Mouse (Mus musculus) forebrain, embryonic 11.5 days (tissue): ENCODE measurements around the gene Prpf4b. TPM values are rescaled to one million over a fixed set of nuclear protein-coding genes. Genes with fewer than 3 reads are reported as not detected.
"Not testable (repeated sequence)": the region's sequence is repeated elsewhere in the genome, so short reads cannot be mapped to it uniquely, and the experiment has no call there.

Experiments
- ATAC-seq: fragments of 200-750 bp; cut with Nextera tagmentation; replicated peaks from 2 replicates; pipeline ENCODE4 v1.8.0; 2017; ENCODE audit warnings: moderate TSS enrichment; ENCODE audit not compliant: low FRiP score
- DNase-seq: peaks from one replicate; pipeline ENCODE4 v3.0.0-alpha.2; 2017; ENCODE audit warnings: low spot score
- H3K27ac ChIP-seq: fragments of 300-500 bp; sonication (generic); 2 replicates; pipeline ENCODE4 v1.5.1; 2014; ENCODE audit warnings: low read depth, low read length
- H3K27me3 ChIP-seq: fragments of 300-500 bp; sonication (generic); 2 replicates; pipeline ENCODE4 v1.6.1; 2014; ENCODE audit warnings: mild to moderate bottlenecking, low read length, mixed read lengths; ENCODE audit not compliant: control insufficient read depth, insufficient read depth
- H3K36me3 ChIP-seq: fragments of 300-500 bp; sonication (generic); 2 replicates; pipeline ENCODE4 v1.6.1; 2014; ENCODE audit warnings: mild to moderate bottlenecking, low read length, moderate library complexity, mixed read lengths; ENCODE audit not compliant: control insufficient read depth, insufficient read depth
- H3K4me1 ChIP-seq: fragments of 300-500 bp; sonication (generic); replicated peaks from 2 replicates; pipeline ENCODE4 v1.6.1; 2014; ENCODE audit warnings: low read length, mixed read lengths; ENCODE audit not compliant: control insufficient read depth, insufficient read depth
- H3K4me2 ChIP-seq: fragments of 300-500 bp; sonication (generic); 2 replicates; pipeline ENCODE4 v1.6.1; 2014; ENCODE audit warnings: low read depth, mild to moderate bottlenecking, low read length, moderate library complexity, mixed read lengths; ENCODE audit not compliant: severe bottlenecking
- H3K4me3 ChIP-seq: fragments of 300-500 bp; sonication (generic); 2 replicates; pipeline ENCODE4 v1.5.1; 2014; ENCODE audit warnings: low read depth, low read length
- H3K9ac ChIP-seq: fragments of 300-500 bp; sonication (generic); 2 replicates; pipeline ENCODE4 v1.6.1; 2014; ENCODE audit warnings: low read length
- H3K9me3 ChIP-seq: fragments of 300-500 bp; sonication (generic); 2 replicates; pipeline ENCODE4 v1.6.1; 2016; ENCODE audit warnings: low read length, mixed read lengths; ENCODE audit not compliant: control insufficient read depth
- WGBS: fragments of 180-500 bp; shearing (Covaris S2); extraction: QIAGEN DNeasy Blood & Tissue Kit; methylation state at CpG from one replicate; pipeline ENCODE4 v1.1.7; 2014; 5-methylcytosine and 5-hydroxymethylcytosine counted together
- polyA plus RNA-seq: library from polyadenylated mRNA; unstranded; fragments of >200 nt; fragmentation: Nextera tagmentation; extraction: Ambion mirVana; gene quantifications from 2 replicates; pipeline ENCODE4 v1.2.1, GENCODE M21; 2014

The Prpf4b gene
- polyA plus RNA-seq, 1 experiment from 2014 or later: 107 TPM

- H3K27ac ChIP-seq, DNase-seq, H3K9ac ChIP-seq, ATAC-seq, H3K4me2 ChIP-seq, H3K9me3 ChIP-seq, H3K36me3 ChIP-seq, H3K4me3 ChIP-seq, H3K4me1 ChIP-seq, H3K27me3 ChIP-seq: not testable (repeated sequence)
- WGBS: 61% methylated on average over 6 of the region's 8 CpGs
Observed at GRCm38 (mm10) chr13:34861166-34861565, 13.9 kb upstream of the Prpf4b start.

GRCm38 (mm10) chr13:34864420-34865169, 10.5 kb upstream of the Prpf4b start:
- no peak overlapping the region for H3K4me3 ChIP-seq
- H3K4me2 ChIP-seq: no peak overlapping the region
- no peak overlapping the region for H3K27ac ChIP-seq
- ATAC-seq: peak; percentile 49; the same call in 1 of the 2 replicates
- H3K4me1 ChIP-seq: no peaks in the 10 kb centered on the region
- H3K36me3 ChIP-seq: no peaks in the 10 kb centered on the region
- no peak overlapping the region for H3K9ac ChIP-seq
- no peaks in the 10 kb centered on the region for H3K9me3 ChIP-seq
- no peaks in the 10 kb centered on the region for H3K27me3 ChIP-seq
- no peak for DNase-seq
- 44% methylated on average over 7 of the region's 7 CpGs for WGBS

- peaks cover 3% of the 10 kb centered on the region; the same call in 1 of the 2 replicates for H3K4me1 ChIP-seq
- peak overlapping the region; percentile 87 for H3K27ac ChIP-seq
- H3K9me3 ChIP-seq: no peaks in the 10 kb centered on the region
- ATAC-seq (peak; percentile 93), DNase-seq (peak; percentile 96)
- H3K9ac ChIP-seq: peak overlapping the region; percentile 66
- H3K4me2 ChIP-seq: peak overlapping the region; percentile 53
- 4% methylated on average over 45 of the region's 45 CpGs for WGBS
- no peaks in the 10 kb centered on the region for H3K36me3 ChIP-seq
- H3K27me3 ChIP-seq: no peaks in the 10 kb centered on the region
- peak overlapping the region; percentile 67 for H3K4me3 ChIP-seq
Observed at GRCm38 (mm10) chr13:34873801-34874681, 1.1 kb upstream of the Prpf4b start.

- peak overlapping the region; percentile 67 for H3K4me3 ChIP-seq
- peak overlapping the region; percentile 73 for H3K9ac ChIP-seq
- not testable (repeated sequence) for H3K27me3 ChIP-seq, H3K9me3 ChIP-seq, H3K4me1 ChIP-seq, DNase-seq, H3K36me3 ChIP-seq
- peak; percentile 13 for ATAC-seq
- peak overlapping the region; percentile 87 for H3K27ac ChIP-seq
- H3K4me2 ChIP-seq: peak overlapping the region; percentile 53
- WGBS: 23% methylated on average over 13 of the region's 13 CpGs
Observed at GRCm38 (mm10) chr13:34874736-34875135, 366 bp upstream of the Prpf4b start.

- DNase-seq (no peak), ATAC-seq (peak; percentile 43)
- under 1% methylated on average over 50 of the region's 50 CpGs for WGBS
- Histone ChIP-seq H3K4me3 (peak overlapping the region; percentile 67), H3K4me2 (peak overlapping the region; percentile 53), H3K4me1 (peaks cover 3% of the 10 kb centered on the region; the same call in 1 of the 2 replicates), H3K9me3 (no peaks in the 10 kb centered on the region), H3K27me3 (no peaks in the 10 kb centered on the region), H3K36me3 (no peaks in the 10 kb centered on the region), H3K27ac (peak overlapping the region; percentile 87), H3K9ac (peak overlapping the region; percentile 73)
Observed at GRCm38 (mm10) chr13:34875741-34876445, 791 bp downstream of the Prpf4b start.

- Histone ChIP-seq H3K4me3 (peak overlapping the region; percentile 67), H3K4me2 (peak overlapping the region; percentile 53), H3K9ac (peak overlapping the region; percentile 73), H3K27me3 (no peaks in the 10 kb centered on the region), H3K4me1 (peaks cover 3% of the 10 kb centered on the region; the same call in 1 of the 2 replicates), H3K27ac (no peak overlapping the region), H3K36me3 (no peaks in the 10 kb centered on the region), H3K9me3 (no peaks in the 10 kb centered on the region)
- no peak for ATAC-seq
- WGBS: 13% methylated on average over 3 of the region's 3 CpGs
- DNase-seq: no peak
Observed at GRCm38 (mm10) chr13:34876481-34876880, 1.4 kb downstream of the Prpf4b start.

GRCm38 (mm10) chr13:34892871-34893270, 17.8 kb downstream of the Prpf4b start:
- WGBS: 66% methylated on average over 1 of the region's 1 CpGs
- ATAC-seq (no peak), DNase-seq (no peak)
- Histone ChIP-seq H3K27me3 (no peaks in the 10 kb centered on the region), H3K4me2 (no peak overlapping the region), H3K9ac (no peak overlapping the region), H3K4me3 (no peak overlapping the region), H3K9me3 (no peaks in the 10 kb centered on the region), H3K27ac (no peak overlapping the region), H3K36me3 (peaks cover 24% of the 10 kb centered on the region), H3K4me1 (no peaks in the 10 kb centered on the region)

GRCm38 (mm10) chr13:34914614-34915013, 39.5 kb downstream of the Prpf4b start:
- DNase-seq: no peak
- WGBS: 87% methylated on average over 9 of the region's 9 CpGs

More at GRCm38 (mm10) chr13:34914614-34915013, 39.5 kb downstream of the Prpf4b start:
- Histone ChIP-seq H3K4me1 (no peaks in the 10 kb centered on the region), H3K36me3 (no peaks in the 10 kb centered on the region), H3K9ac (no peak overlapping the region), H3K4me3 (no peak overlapping the region), H3K27ac (no peak overlapping the region), H3K27me3 (no peaks in the 10 kb centered on the region), H3K4me2 (no peak overlapping the region), H3K9me3 (no peaks in the 10 kb centered on the region)
- no peak for ATAC-seq
